Mouse (Mus musculus) colon, adult 2 months (tissue): ENCODE data around the gene Prx. TPM values are rescaled to one million over a fixed set of nuclear protein-coding genes. Genes with fewer than 3 reads are reported as not detected.

ENCODE experiments used
- polyA plus RNA-seq: library from polyadenylated mRNA; depleted of rRNA; stranded (reverse); fragments of >200 nt; gene quantifications from 2 replicates; pipeline ENCODE4 v1.2.3, GENCODE M21; 2012; rRNA removed

Prx gene
- polyA plus RNA-seq, result 1.5 and 2.3 TPM in 2 replicates

GRCm38 (mm10) chr7:27499036-27499435 lies at the start of gene Prx:
Gene Prx, plus strand, starts transcription at chr7:27499324.

GRCm38 (mm10) chr7:27473156-27473834 lies 25.8 kb upstream of the Prx start, which contains the start of gene Sertad3:
Gene Sertad3, plus strand, starts transcription at chr7:27473768.

GRCm38 (mm10) chr7:27486770-27487697 lies 12.1 kb upstream of the Prx start, which contains the start of gene Sertad1:
Gene Sertad1, plus strand, starts transcription at chr7:27486910.

GRCm38 (mm10) chr7:27522967-27523366 lies 23.8 kb downstream of the Prx start, which contains the start of gene Hipk4:
Gene Hipk4, plus strand, starts transcription at chr7:27523267.

GRCm38 (mm10) chr7:27552931-27553513 lies 53.9 kb downstream of the Prx start, which contains the start of the genes Pld3 and 2310022A10Rik:
Gene Pld3, minus strand, starts transcription at chr7:27553218.
Gene 2310022A10Rik, plus strand, starts transcription at chr7:27553233.

Other genes with a start within 250 kb of the Prx start
- gene Numbl, start 240.9 kb upstream of the Prx start, polyA plus RNA-seq, result 24.9 and 26.6 TPM in 2 replicates
- 310 and 356 TPM in 2 replicates for gene Ltbp4, start 161.6 kb upstream of the Prx start, polyA plus RNA-seq
- 107 and 150 TPM in 2 replicates for gene Shkbp1, start 143.3 kb upstream of the Prx start, polyA plus RNA-seq
- gene Gm20479, start 141.9 kb upstream of the Prx start, polyA plus RNA-seq, result not detected in 2 replicates
- gene Sptbn4, start 51.6 kb upstream of the Prx start, polyA plus RNA-seq, result 0.57 and 1.0 TPM in 2 replicates
- 146 and 164 TPM in 2 replicates for gene Blvrb, start 51.3 kb upstream of the Prx start, polyA plus RNA-seq
- gene Sertad3, start 25.6 kb upstream of the Prx start, polyA plus RNA-seq, result 14.3 and 15.9 TPM in 2 replicates
- gene Sertad1, start 12.4 kb upstream of the Prx start, polyA plus RNA-seq, result 71.5 and 84.1 TPM in 2 replicates
- 1.1 and 1.4 TPM in 2 replicates for gene Hipk4, start 23.9 kb downstream of the Prx start, polyA plus RNA-seq
- 108 and 120 TPM in 2 replicates for gene Pld3, start 53.9 kb downstream of the Prx start, polyA plus RNA-seq
- 21.1 and 22.8 TPM in 2 replicates for gene 2310022A10Rik, start 53.9 kb downstream of the Prx start, polyA plus RNA-seq
- gene Akt2, start 92.2 kb downstream of the Prx start, polyA plus RNA-seq, result 42.0 and 45.4 TPM in 2 replicates
- gene Ttc9b, start 154.6 kb downstream of the Prx start, polyA plus RNA-seq, result 0.28 and 0.57 TPM in 2 replicates
- gene Map3k10, start 175.3 kb downstream of the Prx start, polyA plus RNA-seq, result 34.9 and 35.9 TPM in 2 replicates
- 0.08 and 0.20 TPM in 2 replicates for gene Zfp607b, start 190.0 kb downstream of the Prx start, polyA plus RNA-seq
- gene Zfp60, start 232.1 kb downstream of the Prx start, polyA plus RNA-seq, result 0.73 and 1.0 TPM in 2 replicates